Mouse (Mus musculus) thymus, adult 2 months (tissue): ENCODE data around the gene Gm49337. TPM values are rescaled to one million over a fixed set of nuclear protein-coding genes. Genes with fewer than 3 reads are reported as not detected.
A peak's percentile ranks its signal among the peaks of the same experiment; 100 is the strongest.

Source experiments
- DNase-seq: peaks from one replicate; pipeline ENCODE4 v3.0.0; 2021
- H3K27ac ChIP-seq: fragments of 200-500 bp; 2 replicates; pipeline ENCODE4 v1.5.1; 2012; ENCODE audit warnings: low read length, control low read depth; ENCODE audit not compliant: control insufficient read depth, insufficient read depth
- H3K27me3 ChIP-seq: fragments of 200-500 bp; 2 replicates; pipeline ENCODE4 v1.6.1; 2012; ENCODE audit warnings: mild to moderate bottlenecking, low read length, moderate library complexity, mixed read lengths; ENCODE audit not compliant: control insufficient read depth, insufficient read depth
- H3K36me3 ChIP-seq: fragments of 200-500 bp; 2 replicates; pipeline ENCODE4 v1.6.1; 2012; ENCODE audit warnings: mild to moderate bottlenecking, low read length, moderate library complexity; ENCODE audit not compliant: control insufficient read depth, insufficient read depth
- H3K4me1 ChIP-seq: fragments of 200-500 bp; replicated peaks from 2 replicates; pipeline ENCODE4 v1.6.1; 2012; ENCODE audit warnings: low read length; ENCODE audit not compliant: control insufficient read depth, insufficient read depth
- H3K4me3 ChIP-seq: fragments of 200-500 bp; 2 replicates; pipeline ENCODE4 v1.5.1; 2012; ENCODE audit warnings: mild to moderate bottlenecking, low read length, control low read depth, moderate library complexity; ENCODE audit not compliant: control insufficient read depth, insufficient read depth
- CTCF ChIP-seq: fragments of 200-500 bp; IDR thresholded peaks from 2 replicates; pipeline ENCODE4 v1.5.1; 2012; ENCODE audit warnings: mild to moderate bottlenecking, control low read depth, low read length, moderate library complexity, borderline replicate concordance; ENCODE audit not compliant: control insufficient read depth, poor library complexity, insufficient read depth; ENCODE audit errors: extremely low read depth
- POLR2A ChIP-seq: fragments of 200-500 bp; IDR thresholded peaks from 2 replicates; pipeline ENCODE4 v1.6.1; 2012; ENCODE audit warnings: mild to moderate bottlenecking, low read length, control low read depth, moderate library complexity; ENCODE audit not compliant: control insufficient read depth, poor library complexity, insufficient read depth; ENCODE audit errors: extremely low read depth
- WGBS: fragments of 180-500 bp; shearing (Covaris S2); methylation state at CpG from one replicate; pipeline ENCODE4 v1.1.7; 2018; 5-methylcytosine and 5-hydroxymethylcytosine counted together
- polyA plus RNA-seq: library from polyadenylated mRNA; depleted of rRNA; stranded (reverse); fragments of >200 nt; gene quantifications from 2 replicates; pipeline ENCODE4 v1.2.3, GENCODE M21; 2012

The Gm49337 gene
- polyA plus RNA-seq, 1 experiment: not detected

DNA sequence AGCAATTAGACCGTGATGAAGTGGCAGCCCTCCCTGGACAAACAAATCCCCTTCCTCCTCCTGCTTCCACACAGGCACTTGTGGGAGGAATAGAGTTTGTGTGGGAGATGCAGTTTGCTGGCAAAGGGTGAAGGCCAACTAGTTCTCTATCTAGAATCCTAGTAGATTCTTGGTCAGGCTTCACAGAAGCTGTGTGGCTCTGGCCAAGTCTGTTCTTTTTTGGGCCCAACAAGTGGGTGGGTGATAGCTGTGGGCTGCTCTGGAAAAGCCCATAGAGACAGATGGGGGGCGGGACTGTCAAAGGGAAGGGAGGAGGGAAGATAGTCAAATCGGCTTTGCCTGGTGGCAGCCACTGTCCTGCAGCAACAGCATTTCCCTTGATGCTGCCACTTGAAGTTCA is 12.4 kb upstream of the Gm49337 start:
- DNase-seq: no peak
- TF ChIP-seq CTCF (no peak), POLR2A (no peak)
- Histone ChIP-seq H3K27ac (no peak overlapping the region), H3K36me3 (0 out of 2 replicates have a peak, but pooled peaks cover 11% of the 10 kb centered on the region), H3K27me3 (no peaks in the 10 kb centered on the region), H3K4me3 (no peak overlapping the region), H3K4me1 (peaks cover 3% of the 10 kb centered on the region; the same call in 1 of the 2 replicates)
- 96% methylated on average over 3 of the region's 3 CpGs for WGBS

DNA sequence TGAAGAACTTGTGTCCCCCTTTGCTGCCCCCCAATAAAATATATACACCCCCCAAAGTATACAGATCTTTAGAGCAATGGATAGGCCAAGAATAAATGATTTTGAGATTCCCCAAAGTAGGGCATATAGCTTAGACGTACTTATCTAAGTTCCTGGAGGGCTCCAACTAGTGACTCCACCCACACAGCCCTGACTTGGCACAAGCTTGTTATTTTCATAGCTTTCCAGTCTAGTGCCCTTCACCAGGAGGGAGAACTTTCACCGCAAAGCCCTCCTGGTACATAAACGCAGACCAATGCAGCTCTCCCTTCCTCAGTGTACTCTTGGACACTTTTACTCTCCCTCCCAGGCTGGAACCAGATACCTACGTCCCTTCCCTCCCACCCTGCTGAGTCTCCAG is 11.0 kb upstream of the Gm49337 start:
- WGBS: 89% methylated on average over 4 of the region's 4 CpGs
- no peak for TF ChIP-seq CTCF
- no peak for TF ChIP-seq POLR2A
- Histone ChIP-seq H3K27me3 (no peaks in the 10 kb centered on the region), H3K4me1 (peaks cover 3% of the 10 kb centered on the region; the same call in 1 of the 2 replicates), H3K4me3 (no peak overlapping the region), H3K27ac (no peak overlapping the region), H3K36me3 (0 out of 2 replicates have a peak, but pooled peaks cover 7% of the 10 kb centered on the region)
- no peak for DNase-seq

DNA sequence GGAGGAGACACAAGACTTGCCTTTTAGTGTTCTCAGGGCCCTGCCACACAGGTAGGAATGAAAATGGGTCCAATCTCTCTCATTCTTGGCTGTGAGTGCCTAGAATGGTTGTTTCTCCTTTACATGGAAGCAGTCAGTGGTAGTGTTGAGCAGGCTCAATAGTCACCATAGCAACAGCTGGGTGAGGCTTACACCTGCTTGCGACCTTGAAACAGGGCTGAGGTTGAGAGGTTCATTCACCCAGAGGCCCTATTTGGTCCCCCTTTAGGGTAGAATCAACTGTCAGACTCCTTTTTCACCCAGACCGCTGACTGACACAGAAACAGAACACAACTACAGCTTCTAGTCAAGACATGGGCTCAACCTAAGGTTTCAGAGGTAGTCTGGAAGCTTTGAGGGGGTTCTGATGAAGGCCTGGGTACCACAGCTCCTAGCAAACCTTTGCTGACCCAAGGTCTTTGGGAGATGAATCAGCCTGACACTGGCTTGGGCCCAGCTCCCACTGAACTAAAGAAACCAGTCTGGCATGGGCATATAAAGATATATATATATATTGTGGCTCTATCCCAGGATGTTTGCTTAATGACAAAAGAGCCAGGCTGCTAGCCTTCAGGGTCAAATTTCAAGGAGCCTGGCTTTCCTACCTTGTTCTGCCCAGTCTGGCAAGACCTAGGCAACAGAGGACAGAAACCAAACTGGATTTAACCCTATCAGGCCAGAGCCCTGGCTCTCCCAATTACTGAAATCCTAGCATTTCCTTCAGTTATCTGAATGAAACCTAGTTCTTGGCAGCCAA is 8.2 kb upstream of the Gm49337 start:
- H3K27ac ChIP-seq: no peak overlapping the region
- H3K4me1 ChIP-seq: peaks cover 8% of the 10 kb centered on the region
- no peaks in the 10 kb centered on the region for H3K27me3 ChIP-seq
- 70% methylated on average over 2 of the region's 2 CpGs for WGBS
- H3K4me3 ChIP-seq: no peak overlapping the region
- no peaks in the 10 kb centered on the region for H3K36me3 ChIP-seq
- TF ChIP-seq CTCF (no peak), POLR2A (no peak)
- DNase-seq: no peak

DNA sequence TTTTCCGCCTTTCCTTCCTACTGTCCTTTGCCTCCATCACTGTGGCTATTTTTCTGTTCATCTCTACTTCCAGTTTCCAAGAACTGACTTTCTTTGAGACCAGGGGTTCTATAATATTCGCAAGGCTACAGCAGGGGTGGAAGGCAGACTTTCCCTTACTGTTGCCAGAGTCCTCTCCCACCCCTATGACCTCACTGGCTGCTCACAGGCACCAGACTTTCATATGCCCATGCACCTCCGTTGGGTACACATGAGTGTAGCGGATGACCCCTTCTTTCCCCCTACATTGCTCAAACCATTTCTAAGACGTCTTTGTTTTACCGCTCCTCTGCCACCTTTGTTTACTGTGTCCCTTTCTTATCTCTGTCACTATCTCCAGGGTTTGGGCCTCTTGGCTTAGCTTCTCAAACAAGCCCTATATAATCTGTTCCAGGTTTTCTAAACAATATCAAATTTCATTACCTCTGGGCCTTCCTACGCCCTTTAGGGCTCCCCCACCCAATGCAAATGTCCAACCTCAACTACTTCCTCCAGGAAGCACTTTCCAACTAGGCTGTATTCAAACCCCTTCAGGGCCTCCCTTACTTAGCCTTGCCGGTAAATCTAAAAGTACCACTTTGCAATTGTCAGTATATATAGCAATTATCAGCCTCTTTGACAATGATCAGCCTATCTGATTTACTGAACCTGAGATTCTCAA is 7.3 kb upstream of the Gm49337 start:
- no peak overlapping the region for H3K27ac ChIP-seq
- 81% methylated on average over 8 of the region's 8 CpGs for whole genome bisulfite sequencing
- no peaks in the 10 kb centered on the region for H3K27me3 ChIP-seq
- H3K4me3 ChIP-seq: no peak overlapping the region
- H3K4me1 ChIP-seq: peaks cover 7% of the 10 kb centered on the region
- no peaks in the 10 kb centered on the region for H3K36me3 ChIP-seq
- DNase-seq: no peak
- TF ChIP-seq CTCF (no peak), POLR2A (no peak)

DNA sequence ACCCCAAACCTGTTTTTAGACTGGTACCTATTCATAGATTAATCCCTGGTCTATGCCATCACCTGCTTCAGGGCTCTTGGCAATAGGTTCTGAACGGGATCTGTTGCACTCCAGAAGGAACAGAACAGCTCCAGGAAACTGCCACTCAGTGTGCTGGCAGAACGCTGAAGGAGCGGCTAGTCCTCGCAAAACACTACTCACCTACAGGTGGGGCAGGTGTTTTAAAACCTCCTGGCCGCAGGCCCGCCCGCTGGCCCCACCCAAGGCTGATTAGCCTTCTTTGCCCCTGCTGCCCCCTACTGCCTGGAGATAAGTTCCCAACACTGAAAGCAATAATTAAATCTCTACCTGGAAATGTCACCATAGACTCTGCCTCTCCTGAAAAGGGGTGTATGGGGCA is 5.8 kb upstream of the Gm49337 start, which contains the start of gene Tspan1:
Gene Tspan1, minus strand, starts transcription at position 198 of the 400 bp plus-strand sequence.
- Histone ChIP-seq H3K27ac (no peak within 1 kb of the TSS), H3K36me3 (no peaks in the 10 kb centered on the region), H3K4me3 (no peak within 1 kb of the TSS), H3K4me1 (peaks cover 10% of the 10 kb centered on the region), H3K27me3 (no peaks in the 10 kb centered on the region)
- WGBS: 64% methylated on average over 7 of the region's 7 CpGs
- DNase-seq: peak; percentile 30
- no peak for TF ChIP-seq POLR2A
- no peak for TF ChIP-seq CTCF

DNA sequence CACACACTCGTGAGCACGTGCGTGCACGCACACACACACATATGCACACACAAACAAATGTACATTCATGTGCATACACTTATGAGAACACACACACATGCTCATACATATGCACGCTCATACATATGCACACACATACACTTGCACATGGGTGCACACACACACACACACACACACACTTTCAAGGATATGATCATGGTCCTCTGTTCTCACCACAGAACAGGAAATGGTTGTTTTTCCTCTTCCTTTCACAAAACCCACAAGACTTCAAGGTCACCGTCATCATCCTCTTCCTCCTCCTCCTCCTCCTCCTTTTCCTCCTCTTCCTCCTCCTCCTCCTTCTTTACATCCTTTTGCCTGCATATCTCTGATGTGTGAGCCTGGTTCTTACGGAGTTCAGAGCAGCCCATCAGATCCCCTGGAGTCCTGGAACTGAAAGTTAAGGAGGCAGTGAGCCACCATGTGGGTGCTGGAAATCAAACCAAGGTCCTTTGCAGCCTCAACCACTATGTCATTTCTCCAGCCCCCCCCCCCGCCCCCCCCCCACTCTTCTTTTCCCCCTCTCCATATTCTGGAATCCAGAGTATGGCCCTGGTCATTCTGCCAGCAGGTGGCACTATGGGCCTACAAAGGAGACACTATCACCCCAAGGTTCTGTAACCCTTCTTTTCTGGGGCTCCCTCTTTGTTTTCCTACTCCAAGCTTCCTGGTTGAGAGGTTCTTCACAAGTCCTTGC is 4.4 kb upstream of the Gm49337 start:
- Histone ChIP-seq H3K4me1 (peaks cover 10% of the 10 kb centered on the region), H3K4me3 (no peak overlapping the region), H3K36me3 (no peaks in the 10 kb centered on the region), H3K27ac (no peak overlapping the region), H3K27me3 (no peaks in the 10 kb centered on the region)
- WGBS: 53% methylated on average over 8 of the region's 8 CpGs
- peak; percentile 74 for DNase-seq
- no peak for TF ChIP-seq POLR2A
- TF ChIP-seq CTCF: no peak
